Mouse (Mus musculus) intestine, embryonic 15.5 days (tissue): Measurements from ENCODE around the gene 1110017D15Rik. TPM values are rescaled to one million over a fixed set of nuclear protein-coding genes. Genes with fewer than 3 reads are reported as not detected.
A peak's percentile ranks its signal among the peaks of the same experiment; 100 is the strongest.
"Not testable (repeated sequence)": the region's sequence is repeated elsewhere in the genome, so short reads cannot be mapped to it uniquely, and the experiment has no call there.

ENCODE experiments used
- ATAC-seq: fragments of 200-750 bp; cut with Nextera tagmentation; 2 replicates; pipeline ENCODE4 v1.8.0; 2017; ENCODE audit warnings: moderate TSS enrichment, moderate library complexity
- H3K27ac ChIP-seq: fragments of 300-500 bp; sonication (generic); 2 replicates; pipeline ENCODE4 v1.5.1; 2015; ENCODE audit warnings: mild to moderate bottlenecking, inconsistent platforms
- H3K27me3 ChIP-seq: fragments of 300-500 bp; sonication (generic); replicated peaks from 2 replicates; pipeline ENCODE4 v1.6.1; 2015; ENCODE audit warnings: inconsistent platforms
- H3K36me3 ChIP-seq: fragments of 300-500 bp; sonication (generic); 2 replicates; pipeline ENCODE4 v1.6.1; 2015; ENCODE audit warnings: inconsistent platforms
- H3K4me1 ChIP-seq: fragments of 300-500 bp; sonication (generic); replicated peaks from 2 replicates; pipeline ENCODE4 v1.6.1; 2015; ENCODE audit warnings: inconsistent platforms
- H3K4me2 ChIP-seq: fragments of 300-500 bp; sonication (generic); replicated peaks from 2 replicates; pipeline ENCODE4 v1.6.1; 2015; ENCODE audit warnings: mild to moderate bottlenecking, inconsistent platforms
- H3K4me3 ChIP-seq: fragments of 300-500 bp; sonication (generic); replicated peaks from 2 replicates; pipeline ENCODE4 v1.5.1; 2015; ENCODE audit warnings: inconsistent platforms
- H3K9ac ChIP-seq: fragments of 300-500 bp; sonication (generic); 2 replicates; pipeline ENCODE4 v1.6.1; 2015; ENCODE audit warnings: inconsistent platforms
- H3K9me3 ChIP-seq: fragments of 300-500 bp; sonication (generic); 2 replicates; pipeline ENCODE4 v1.6.1; 2016; ENCODE audit warnings: inconsistent platforms
- WGBS: fragments of 180-500 bp; shearing (Covaris S2); methylation state at CpG from one replicate; pipeline ENCODE4 v1.1.7; 2015; 5-methylcytosine and 5-hydroxymethylcytosine counted together
- polyA plus RNA-seq: library from polyadenylated mRNA; unstranded; fragments of >200 nt; fragmentation: Nextera tagmentation; extraction: Ambion mirVana; gene quantifications from 2 replicates; pipeline ENCODE4 v1.2.1, GENCODE M21; 2015

Gene 1110017D15Rik
- polyA plus RNA-seq, 1 experiment from 2014 or later, result 0.55 TPM

- no peak overlapping the region for H3K4me2 ChIP-seq
- WGBS, result 75% methylated on average over 1 of the region's 1 CpGs
- no peaks in the 10 kb centered on the region for H3K9me3 ChIP-seq
- H3K27ac ChIP-seq, result no peak overlapping the region
- H3K36me3 ChIP-seq, result no peaks in the 10 kb centered on the region
- no peak overlapping the region for H3K9ac ChIP-seq
- no peak for ATAC-seq
- H3K4me1 ChIP-seq, result no peaks in the 10 kb centered on the region
- no peak overlapping the region for H3K4me3 ChIP-seq
- no peaks in the 10 kb centered on the region for H3K27me3 ChIP-seq
Measured at GRCm38 (mm10) chr4:41471384-41471689, 45.8 kb downstream of the 1110017D15Rik start.

- no peak overlapping the region for H3K4me2 ChIP-seq
- H3K27me3 ChIP-seq, result no peaks in the 10 kb centered on the region
- no peak overlapping the region for H3K27ac ChIP-seq
- no peaks in the 10 kb centered on the region for H3K4me1 ChIP-seq
- WGBS, result 54% methylated on average over 5 of the region's 5 CpGs
- H3K9ac ChIP-seq, result no peak overlapping the region
- ATAC-seq, result no peak
- no peak overlapping the region for H3K4me3 ChIP-seq
- H3K36me3 ChIP-seq, result no peaks in the 10 kb centered on the region
- H3K9me3 ChIP-seq, result no peaks in the 10 kb centered on the region
Measured at GRCm38 (mm10) chr4:41470684-41471383, 46.3 kb downstream of the 1110017D15Rik start.

- 62% methylated on average over 7 of the region's 7 CpGs for WGBS
- H3K9ac ChIP-seq, result no peak overlapping the region
- H3K27ac ChIP-seq, result no peak overlapping the region
- no peak for ATAC-seq
- no peaks in the 10 kb centered on the region for H3K27me3 ChIP-seq
- no peaks in the 10 kb centered on the region for H3K9me3 ChIP-seq
- H3K4me1 ChIP-seq, result no peaks in the 10 kb centered on the region
- no peaks in the 10 kb centered on the region for H3K36me3 ChIP-seq
- H3K4me3 ChIP-seq, result no peak overlapping the region
- H3K4me2 ChIP-seq, result no peak overlapping the region
Measured at GRCm38 (mm10) chr4:41470051-41470683, 47.0 kb downstream of the 1110017D15Rik start.

- no peaks in the 10 kb centered on the region for H3K36me3 ChIP-seq
- whole genome bisulfite sequencing, result 85% methylated on average over 10 of the region's 10 CpGs
- no peak overlapping the region for H3K9ac ChIP-seq
Measured at GRCm38 (mm10) chr4:41469199-41469598, 47.9 kb downstream of the 1110017D15Rik start.

GRCm38 (mm10) chr4:41468396-41469080 is 48.6 kb downstream of the 1110017D15Rik start:
- Histone ChIP-seq H3K4me3 (no peak overlapping the region), H3K9me3 (no peaks in the 10 kb centered on the region), H3K27ac (no peak overlapping the region), H3K4me2 (no peak overlapping the region), H3K4me1 (no peaks in the 10 kb centered on the region), H3K36me3 (no peaks in the 10 kb centered on the region), H3K9ac (no peak overlapping the region), H3K27me3 (no peaks in the 10 kb centered on the region)
- 56% methylated on average over 17 of the region's 17 CpGs for WGBS
- no peak for ATAC-seq

More at GRCm38 (mm10) chr4:41469199-41469598, 47.9 kb downstream of the 1110017D15Rik start:
- no peak overlapping the region for H3K4me2 ChIP-seq
- no peak for ATAC-seq
- H3K9me3 ChIP-seq, result no peaks in the 10 kb centered on the region
- no peak overlapping the region for H3K4me3 ChIP-seq
- H3K27ac ChIP-seq, result no peak overlapping the region
- no peaks in the 10 kb centered on the region for H3K27me3 ChIP-seq
- H3K4me1 ChIP-seq, result no peaks in the 10 kb centered on the region

- H3K9ac ChIP-seq, result peak overlapping the region; percentile 70
- no peaks in the 10 kb centered on the region for H3K9me3 ChIP-seq
- no peaks in the 10 kb centered on the region for H3K36me3 ChIP-seq
- peak overlapping the region; percentile 81 for H3K27ac ChIP-seq
- peak overlapping the region; percentile 58 for H3K4me2 ChIP-seq
- WGBS, result 4% methylated on average over 17 of the region's 17 CpGs
- H3K4me1 ChIP-seq, result peaks cover 9% of the 10 kb centered on the region; the same call in 1 of the 2 replicates
- no peaks in the 10 kb centered on the region for H3K27me3 ChIP-seq
- peak overlapping the region; percentile 78 for H3K4me3 ChIP-seq
- ATAC-seq, result no peak
Measured at GRCm38 (mm10) chr4:41465287-41465665, 51.9 kb downstream of the 1110017D15Rik start.

GRCm38 (mm10) chr4:41464345-41465286 is 52.5 kb downstream of the 1110017D15Rik start, which contains the start of the genes Kif24 and Nudt2:
Kif24 (minus strand) TSS chr4:41464887.
Nudt2 (plus strand) TSS chr4:41465151.
- Histone ChIP-seq H3K4me2 (peak within 1 kb of the TSS; percentile 75), H3K9me3 (no peaks in the 10 kb centered on the region), H3K4me3 (peak within 1 kb of the TSS; percentile 78), H3K4me1 (peaks cover 9% of the 10 kb centered on the region; the same call in 1 of the 2 replicates), H3K36me3 (no peaks in the 10 kb centered on the region), H3K27ac (peak within 1 kb of the TSS; percentile 81), H3K27me3 (no peaks in the 10 kb centered on the region), H3K9ac (peak within 1 kb of the TSS; percentile 70)
- under 1% methylated on average over 70 of the region's 70 CpGs for WGBS
- peak; percentile 99 for ATAC-seq

GRCm38 (mm10) chr4:41463051-41463738 is 53.9 kb downstream of the 1110017D15Rik start:
- H3K4me3 ChIP-seq, result 0 out of 2 replicates have a peak overlapping the region, but pooled peaks have one; percentile 78
- H3K9ac ChIP-seq, H3K27me3 ChIP-seq, H3K27ac ChIP-seq, H3K9me3 ChIP-seq, H3K36me3 ChIP-seq, ATAC-seq, H3K4me1 ChIP-seq: not testable (repeated sequence)
- 62% methylated on average over 3 of the region's 3 CpGs for WGBS
- peak overlapping the region; percentile 75 for H3K4me2 ChIP-seq

- no peaks in the 10 kb centered on the region for H3K9me3 ChIP-seq
- no peak overlapping the region for H3K27ac ChIP-seq
- no peaks in the 10 kb centered on the region for H3K36me3 ChIP-seq
- no peak overlapping the region for H3K4me2 ChIP-seq
- no peak overlapping the region for H3K4me3 ChIP-seq
- no peak overlapping the region for H3K9ac ChIP-seq
- peaks cover 9% of the 10 kb centered on the region; the same call in 1 of the 2 replicates for H3K4me1 ChIP-seq
- 92% methylated on average over 1 of the region's 1 CpGs for WGBS
- no peak for ATAC-seq
- H3K27me3 ChIP-seq, result no peaks in the 10 kb centered on the region
Measured at GRCm38 (mm10) chr4:41460690-41461089, 56.4 kb downstream of the 1110017D15Rik start.
